Mouse (Mus musculus) heart, postnatal 0 days (tissue): ENCODE measurements at regions not wholly inside any gene's neighbourhood (a gene's known extent, or its start where the extent isn't known, plus 50 kb on each side); places are given as distances from the start of the nearest gene placed in this dataset.
A peak's percentile ranks its signal among the peaks of the same experiment; 100 is the strongest.

Experiments used
- ATAC-seq: fragments of 200-750 bp; cut with Nextera tagmentation; 2 replicates; pipeline ENCODE4 v1.8.0; 2017; ENCODE audit warnings: low read depth, moderate number of reproducible peaks, moderate library complexity; ENCODE audit not compliant: insufficient read depth
- DNase-seq: peaks from one replicate; pipeline ENCODE4 v3.0.0-alpha.2; 2016; ENCODE audit warnings: low spot score
- H3K27ac ChIP-seq: fragments of 300-500 bp; sonication (generic); 2 replicates; pipeline ENCODE4 v1.5.1; 2014; ENCODE audit warnings: low read depth, mild to moderate bottlenecking
- H3K27me3 ChIP-seq: fragments of 300-500 bp; sonication (generic); 2 replicates; pipeline ENCODE4 v1.6.1; 2014; ENCODE audit warnings: low read length, mixed read lengths; ENCODE audit not compliant: control insufficient read depth, insufficient read depth
- H3K36me3 ChIP-seq: fragments of 300-500 bp; sonication (generic); replicated peaks from 2 replicates; pipeline ENCODE4 v1.6.1; 2014; ENCODE audit warnings: low read length, mixed read lengths; ENCODE audit not compliant: control insufficient read depth, insufficient read depth
- H3K4me1 ChIP-seq: fragments of 300-500 bp; sonication (generic); 2 replicates; pipeline ENCODE4 v1.6.1; 2014; ENCODE audit warnings: antibody characterized with exemption; ENCODE audit not compliant: control insufficient read depth, insufficient read depth
- H3K4me2 ChIP-seq: fragments of 300-500 bp; sonication (generic); 2 replicates; pipeline ENCODE4 v1.6.1; 2014; ENCODE audit warnings: low read depth, mild to moderate bottlenecking, low read length, moderate library complexity
- H3K4me3 ChIP-seq: fragments of 300-500 bp; sonication (generic); 2 replicates; pipeline ENCODE4 v1.5.1; 2014; ENCODE audit warnings: low read depth, low read length
- H3K9ac ChIP-seq: fragments of 300-500 bp; sonication (generic); replicated peaks from 2 replicates; pipeline ENCODE4 v1.6.1; 2014; ENCODE audit warnings: low read depth, low read length, mixed read lengths
- H3K9me3 ChIP-seq: fragments of 300-500 bp; sonication (generic); replicated peaks from 2 replicates; pipeline ENCODE4 v1.6.1; 2016; ENCODE audit warnings: low read length; ENCODE audit not compliant: control insufficient read depth
- CTCF ChIP-seq: IDR thresholded peaks from 2 replicates; pipeline ENCODE4 v1.5.1; 2016; ENCODE audit warnings: antibody characterized with exemption, control low read depth, low read depth
- EP300 ChIP-seq: IDR thresholded peaks from 2 replicates; pipeline ENCODE4 v1.6.1; 2016; ENCODE audit warnings: antibody characterized with exemption, low read depth
- WGBS: fragments of 180-500 bp; shearing (Covaris S2); extraction: QIAGEN DNeasy Blood & Tissue Kit; methylation state at CpG from one replicate; pipeline ENCODE4 v1.1.7; 2014; 5-methylcytosine and 5-hydroxymethylcytosine counted together

DNA sequence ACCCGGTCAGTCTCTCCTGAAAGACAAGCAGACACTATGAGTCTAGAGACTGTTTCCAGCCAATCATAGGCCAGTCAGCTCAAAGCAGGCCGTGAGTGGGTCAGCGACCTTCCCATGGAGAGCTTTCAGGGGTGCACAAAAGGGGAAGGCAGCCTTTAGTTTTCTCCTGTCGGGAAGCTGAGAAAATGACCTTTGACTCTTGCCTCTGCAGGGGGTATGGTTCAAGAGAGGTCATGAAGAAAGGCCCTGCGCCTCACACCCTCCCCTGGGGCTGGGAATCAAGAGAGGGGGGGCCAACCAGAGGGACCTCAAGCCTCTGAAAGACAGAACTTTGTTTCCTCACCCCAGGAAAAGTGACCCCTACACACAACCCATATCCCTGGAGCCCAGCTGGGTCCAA is 164.4 kb upstream of the Rapgef5 start:
- H3K9ac ChIP-seq: no peak overlapping the region
- WGBS: 37% methylated on average over 5 of the region's 5 CpGs
- no peaks in the 10 kb centered on the region for H3K4me1 ChIP-seq
- H3K4me2 ChIP-seq: no peak overlapping the region
- DNase-seq (no peak), ATAC-seq (no peak)
- no peaks in the 10 kb centered on the region for H3K36me3 ChIP-seq
- no peaks in the 10 kb centered on the region for H3K9me3 ChIP-seq
- no peak overlapping the region for H3K27ac ChIP-seq
- no peaks in the 10 kb centered on the region for H3K27me3 ChIP-seq
- no peak overlapping the region for H3K4me3 ChIP-seq
- TF ChIP-seq CTCF: no peak
- TF ChIP-seq EP300: no peak

DNA sequence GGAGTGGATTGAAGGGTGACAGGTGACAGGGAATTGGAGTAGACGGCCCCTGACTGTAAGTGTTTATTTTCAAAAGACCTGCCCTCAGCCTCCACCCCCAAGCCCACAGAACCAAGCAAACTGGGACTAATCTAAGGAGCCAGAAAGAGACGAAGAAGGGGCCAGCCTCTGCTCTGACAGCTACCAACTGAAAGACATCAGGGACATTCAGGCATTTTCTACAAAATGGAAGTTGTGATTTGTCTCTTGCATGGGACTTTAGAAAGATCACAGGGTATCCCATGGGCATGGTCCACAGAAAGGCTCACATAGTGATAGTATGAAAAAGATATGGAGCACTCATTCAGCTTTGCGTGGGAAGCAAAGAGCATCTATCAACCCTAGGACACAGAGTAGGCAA is 163.8 kb upstream of the Rapgef5 start:
- WGBS: 68% methylated on average over 3 of the region's 3 CpGs
- Histone ChIP-seq H3K4me1 (no peaks in the 10 kb centered on the region), H3K9me3 (no peaks in the 10 kb centered on the region), H3K4me3 (no peak overlapping the region), H3K4me2 (no peak overlapping the region), H3K36me3 (no peaks in the 10 kb centered on the region), H3K9ac (no peak overlapping the region), H3K27me3 (no peaks in the 10 kb centered on the region), H3K27ac (no peak overlapping the region)
- ATAC-seq (no peak), DNase-seq (no peak)
- TF ChIP-seq CTCF (no peak), EP300 (no peak)

DNA sequence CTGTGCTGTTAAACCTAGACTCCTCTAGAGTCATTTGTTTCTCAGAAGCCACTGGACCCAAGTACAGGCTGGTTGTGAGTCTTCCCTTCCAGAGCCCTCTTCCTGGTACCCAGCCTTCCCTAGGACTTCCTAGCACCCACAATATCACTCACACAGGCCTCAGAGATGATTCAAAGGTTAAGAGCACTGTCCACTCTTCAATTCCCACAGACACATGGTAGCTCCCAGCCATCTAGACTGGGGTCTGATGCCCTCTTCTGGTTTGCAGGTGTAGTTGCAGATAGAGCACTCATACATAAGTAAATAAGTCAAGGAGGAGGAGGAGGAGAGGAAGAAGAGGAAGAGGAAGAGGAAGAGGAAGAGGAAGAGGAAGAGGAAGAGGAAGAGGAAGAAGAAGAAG is 163.3 kb upstream of the Rapgef5 start:
- Histone ChIP-seq H3K9ac (no peak overlapping the region), H3K27me3 (no peaks in the 10 kb centered on the region), H3K4me3 (no peak overlapping the region), H3K4me2 (no peak overlapping the region), H3K9me3 (no peaks in the 10 kb centered on the region), H3K27ac (no peak overlapping the region), H3K4me1 (no peaks in the 10 kb centered on the region), H3K36me3 (no peaks in the 10 kb centered on the region)
- peak; percentile 18 for DNase-seq
- no peak for TF ChIP-seq EP300
- TF ChIP-seq CTCF: peak; percentile 69
- no peak for ATAC-seq

DNA sequence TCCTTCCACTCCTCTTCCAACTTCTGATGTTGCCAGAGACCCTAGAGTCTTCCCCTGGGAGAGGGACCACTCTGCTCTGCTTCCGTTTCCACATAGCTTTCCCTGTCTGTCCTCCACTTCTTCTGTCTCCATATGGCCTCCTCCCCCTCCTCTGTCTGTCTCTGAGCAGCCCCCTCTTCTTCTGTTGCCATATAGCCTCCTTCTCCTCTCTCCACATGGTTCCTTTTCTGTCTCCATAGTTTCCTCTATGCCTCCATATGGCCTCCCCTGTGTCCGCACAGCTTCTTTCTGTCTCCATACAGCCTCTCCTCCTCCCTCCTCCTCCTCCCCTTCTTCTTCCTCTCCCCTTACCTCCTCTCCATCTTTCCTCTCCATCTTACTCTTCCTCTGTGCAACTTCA is 158.5 kb upstream of the Rapgef5 start:
- no peak overlapping the region for H3K27ac ChIP-seq
- H3K9ac ChIP-seq: no peak overlapping the region
- ATAC-seq: no peak
- TF ChIP-seq EP300 (no peak), CTCF (no peak)
- H3K4me1 ChIP-seq: no peaks in the 10 kb centered on the region
- H3K4me2 ChIP-seq: no peak overlapping the region
- H3K9me3 ChIP-seq: no peaks in the 10 kb centered on the region
- DNase-seq: no peak
- H3K4me3 ChIP-seq: no peak overlapping the region
- H3K36me3 ChIP-seq: no peaks in the 10 kb centered on the region
- WGBS: 83% methylated on average over 2 of the region's 2 CpGs
- H3K27me3 ChIP-seq: no peaks in the 10 kb centered on the region

- Histone ChIP-seq H3K9me3 (no peaks in the 10 kb centered on the region), H3K27ac (no peak overlapping the region), H3K4me1 (no peaks in the 10 kb centered on the region), H3K9ac (no peak overlapping the region), H3K4me2 (no peak overlapping the region), H3K36me3 (no peaks in the 10 kb centered on the region), H3K27me3 (no peaks in the 10 kb centered on the region), H3K4me3 (no peak overlapping the region)
- DNase-seq (no peak), ATAC-seq (no peak)
- 80% methylated on average over 3 of the region's 3 CpGs for WGBS
- TF ChIP-seq EP300 (no peak), CTCF (no peak)
Measured at GRCm38 (mm10) chr12:117358891-117359290, 157.4 kb upstream of the Rapgef5 start.

DNA sequence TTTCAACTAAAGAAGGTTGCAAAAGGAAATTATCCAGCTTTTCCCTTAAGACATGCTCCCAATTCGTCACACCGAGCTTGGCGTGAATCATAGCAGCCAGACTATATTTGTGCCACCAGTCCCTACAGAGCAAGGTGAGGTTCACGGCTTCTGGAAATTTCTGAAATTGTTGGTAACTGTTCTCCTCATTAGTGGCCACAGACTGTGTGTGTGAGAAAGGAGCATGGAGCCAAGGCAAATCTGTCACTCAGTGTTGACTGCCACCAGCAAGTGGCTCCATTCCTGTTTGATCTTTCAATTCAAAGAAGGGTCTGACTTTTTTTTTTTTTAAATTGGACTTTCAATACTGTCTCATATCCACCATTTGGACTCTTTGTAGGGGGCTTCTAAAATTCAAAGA is 156.1 kb upstream of the Rapgef5 start:
- TF ChIP-seq CTCF (no peak), EP300 (no peak)
- ATAC-seq (no peak), DNase-seq (no peak)
- H3K4me3 ChIP-seq: no peak overlapping the region
- no peaks in the 10 kb centered on the region for H3K36me3 ChIP-seq
- H3K4me2 ChIP-seq: no peak overlapping the region
- no peaks in the 10 kb centered on the region for H3K9me3 ChIP-seq
- no peak overlapping the region for H3K27ac ChIP-seq
- no peak overlapping the region for H3K9ac ChIP-seq
- H3K4me1 ChIP-seq: no peaks in the 10 kb centered on the region
- no peaks in the 10 kb centered on the region for H3K27me3 ChIP-seq
- 71% methylated on average over 4 of the region's 4 CpGs for WGBS
